Mouse (Mus musculus): ENCODE data around the gene Olfr251. TPM values are rescaled to one million over a fixed set of nuclear protein-coding genes. Genes with fewer than 3 reads are reported as not detected.

Olfr251 gene
- polyA plus RNA-seq (2014; fragmentation: Illumina TruSeq; extraction: RNeasy Lipid Tissue Mini Kit (QIAGEN cat#74804)) = not detected

GRCm38 (mm10) chr9:38376786-38377185, at the start of gene Olfr251:
Gene Olfr251 (plus strand): TSS chr9:38377086.

GRCm38 (mm10) chr9:38328760-38329159, 48.1 kb upstream of the Olfr251 start, which contains the start of gene Olfr25:
Gene Olfr25 (plus strand): TSS chr9:38329060.

GRCm38 (mm10) chr9:38348111-38348510, 28.8 kb upstream of the Olfr251 start, which contains the start of gene Olfr898:
Gene Olfr898 (plus strand): TSS chr9:38348411.

GRCm38 (mm10) chr9:38366596-38366995, 10.3 kb upstream of the Olfr251 start, which contains the start of gene Olfr250:
Gene Olfr250 (plus strand): TSS chr9:38366896.

GRCm38 (mm10) chr9:38401398-38401797, 24.5 kb downstream of the Olfr251 start, which contains the start of gene Olfr147:
Gene Olfr147 (plus strand): TSS chr9:38401698.

GRCm38 (mm10) chr9:38429155-38429554, 52.3 kb downstream of the Olfr251 start, which contains the start of gene Olfr901:
Gene Olfr901 (plus strand): TSS chr9:38429455.

Other genes starting within 250 kb of the Olfr251 start
- not detected for gene Olfr890, start 234.6 kb upstream of the Olfr251 start, polyA plus RNA-seq (2014; fragmentation: Illumina TruSeq; extraction: RNeasy Lipid Tissue Mini Kit (QIAGEN cat#74804))
- gene Olfr891, start 196.3 kb upstream of the Olfr251 start, polyA plus RNA-seq (2014; fragmentation: Illumina TruSeq; extraction: RNeasy Lipid Tissue Mini Kit (QIAGEN cat#74804)) = not detected
- not detected for gene Olfr893, start 168.7 kb upstream of the Olfr251 start, polyA plus RNA-seq (2014; fragmentation: Illumina TruSeq; extraction: RNeasy Lipid Tissue Mini Kit (QIAGEN cat#74804))
- gene Olfr894, start 159.0 kb upstream of the Olfr251 start, polyA plus RNA-seq (2014; fragmentation: Illumina TruSeq; extraction: RNeasy Lipid Tissue Mini Kit (QIAGEN cat#74804)) = not detected
- gene Olfr143, start 124.3 kb upstream of the Olfr251 start, polyA plus RNA-seq (2014; fragmentation: Illumina TruSeq; extraction: RNeasy Lipid Tissue Mini Kit (QIAGEN cat#74804)) = not detected
- gene Olfr895, start 109.2 kb upstream of the Olfr251 start, polyA plus RNA-seq (2014; fragmentation: Illumina TruSeq; extraction: RNeasy Lipid Tissue Mini Kit (QIAGEN cat#74804)) = not detected
- not detected for gene Olfr896-ps1, start 86.0 kb upstream of the Olfr251 start, polyA plus RNA-seq (2014; fragmentation: Illumina TruSeq; extraction: RNeasy Lipid Tissue Mini Kit (QIAGEN cat#74804))
- not detected for gene Olfr25, start 48.0 kb upstream of the Olfr251 start, polyA plus RNA-seq (2014; fragmentation: Illumina TruSeq; extraction: RNeasy Lipid Tissue Mini Kit (QIAGEN cat#74804))
- gene Olfr898, start 28.7 kb upstream of the Olfr251 start, polyA plus RNA-seq (2014; fragmentation: Illumina TruSeq; extraction: RNeasy Lipid Tissue Mini Kit (QIAGEN cat#74804)) = not detected
- gene Olfr250, start 10.2 kb upstream of the Olfr251 start, polyA plus RNA-seq (2014; fragmentation: Illumina TruSeq; extraction: RNeasy Lipid Tissue Mini Kit (QIAGEN cat#74804)) = not detected
- gene Olfr147, start 24.6 kb downstream of the Olfr251 start, polyA plus RNA-seq (2014; fragmentation: Illumina TruSeq; extraction: RNeasy Lipid Tissue Mini Kit (QIAGEN cat#74804)) = not detected
- gene Olfr901, start 52.4 kb downstream of the Olfr251 start, polyA plus RNA-seq (2014; fragmentation: Illumina TruSeq; extraction: RNeasy Lipid Tissue Mini Kit (QIAGEN cat#74804)) = not detected
- gene Olfr902, start 70.6 kb downstream of the Olfr251 start, polyA plus RNA-seq (2014; fragmentation: Illumina TruSeq; extraction: RNeasy Lipid Tissue Mini Kit (QIAGEN cat#74804)) = not detected
- not detected for gene Olfr904, start 86.1 kb downstream of the Olfr251 start, polyA plus RNA-seq (2014; fragmentation: Illumina TruSeq; extraction: RNeasy Lipid Tissue Mini Kit (QIAGEN cat#74804))
- gene Olfr905, start 94.0 kb downstream of the Olfr251 start, polyA plus RNA-seq (2014; fragmentation: Illumina TruSeq; extraction: RNeasy Lipid Tissue Mini Kit (QIAGEN cat#74804)) = not detected
- not detected for gene Olfr906, start 110.0 kb downstream of the Olfr251 start, polyA plus RNA-seq (2014; fragmentation: Illumina TruSeq; extraction: RNeasy Lipid Tissue Mini Kit (QIAGEN cat#74804))
- not detected for gene Olfr907, start 118.7 kb downstream of the Olfr251 start, polyA plus RNA-seq (2014; fragmentation: Illumina TruSeq; extraction: RNeasy Lipid Tissue Mini Kit (QIAGEN cat#74804))
- gene Olfr911-ps1, start 144.5 kb downstream of the Olfr251 start, polyA plus RNA-seq (2014; fragmentation: Illumina TruSeq; extraction: RNeasy Lipid Tissue Mini Kit (QIAGEN cat#74804)) = not detected
- gene Olfr910, start 160.8 kb downstream of the Olfr251 start, polyA plus RNA-seq (2014; fragmentation: Illumina TruSeq; extraction: RNeasy Lipid Tissue Mini Kit (QIAGEN cat#74804)) = not detected
- not detected for gene Olfr912, start 203.1 kb downstream of the Olfr251 start, polyA plus RNA-seq (2014; fragmentation: Illumina TruSeq; extraction: RNeasy Lipid Tissue Mini Kit (QIAGEN cat#74804))
- not detected for gene Olfr913, start 215.7 kb downstream of the Olfr251 start, polyA plus RNA-seq (2014; fragmentation: Illumina TruSeq; extraction: RNeasy Lipid Tissue Mini Kit (QIAGEN cat#74804))
- gene Olfr914, start 228.0 kb downstream of the Olfr251 start, polyA plus RNA-seq (2014; fragmentation: Illumina TruSeq; extraction: RNeasy Lipid Tissue Mini Kit (QIAGEN cat#74804)) = not detected

Measured in ovary, adult 10 weeks (tissue).